Mouse (Mus musculus) olfactory bulb, adult 2 months (tissue): ENCODE results near the gene Yif1b.

Source experiments
- CTCF ChIP-seq: fragments of 200-500 bp; IDR thresholded peaks from 2 replicates; pipeline ENCODE4 v1.5.1; 2012; ENCODE audit warnings: low read depth, mild to moderate bottlenecking, low read length, moderate library complexity; ENCODE audit not compliant: insufficient read depth
- POLR2A ChIP-seq: fragments of 200-500 bp; IDR thresholded peaks from 2 replicates; pipeline ENCODE4 v1.6.1; 2012; ENCODE audit warnings: mild to moderate bottlenecking, low read depth, low read length, moderate library complexity; ENCODE audit not compliant: insufficient read depth

- TF ChIP-seq CTCF = no peak
- no peak for TF ChIP-seq POLR2A
Observed at GRCm38 (mm10) chr7:29248261-29248841, 10.2 kb downstream of the Yif1b start, which contains the start of gene 2200002D01Rik.
